Mouse (Mus musculus) liver, embryonic 14.5 days (tissue): ENCODE results near the gene Fam19a4. TPM values are rescaled to one million over a fixed set of nuclear protein-coding genes. Genes with fewer than 3 reads are reported as not detected.

ENCODE experiments used
- ATAC-seq: fragments of 200-750 bp; cut with Nextera tagmentation; 2 replicates; pipeline ENCODE4 v1.8.0; 2017; ENCODE audit warnings: moderate number of reproducible peaks, mild to moderate bottlenecking, moderate library complexity; ENCODE audit not compliant: insufficient read depth
- DNase-seq, 3 experiments: peaks; one replicate each; pipeline ENCODE4 v3.0.0-alpha.2; 2012 to 2013; ENCODE audit warnings: low read depth in 3 of 3, low spot score in 3 of 3
- H3K27ac ChIP-seq: fragments of 300-500 bp; sonication (generic); 2 replicates; pipeline ENCODE4 v1.5.1; 2014; ENCODE audit warnings: moderate library complexity, mild to moderate bottlenecking, control low read depth, inconsistent platforms
- H3K27me3 ChIP-seq: fragments of 300-500 bp; sonication (generic); 2 replicates; pipeline ENCODE4 v1.6.1; 2014; ENCODE audit warnings: mild to moderate bottlenecking, low read length, moderate library complexity; ENCODE audit not compliant: control insufficient read depth, insufficient read depth
- H3K36me3 ChIP-seq: fragments of 300-500 bp; sonication (generic); replicated peaks from 2 replicates; pipeline ENCODE4 v1.6.1; 2014; ENCODE audit warnings: low read depth; ENCODE audit not compliant: control insufficient read depth, insufficient read depth
- H3K4me1 ChIP-seq, 2 experiments: fragments of 200-500 bp in 1 of 2; fragments of 300-500 bp in 1 of 2; sonication (generic) in 1 of 2; replicated peaks; 2 replicates each; pipeline ENCODE4 v1.6.1; 2012 to 2014; ENCODE audit warnings: antibody characterized with exemption in 1 of 2, inconsistent platforms in 1 of 2, low read length in 1 of 2; ENCODE audit not compliant: control insufficient read depth in 2 of 2, insufficient read depth in 2 of 2
- H3K4me2 ChIP-seq: fragments of 300-500 bp; sonication (generic); 2 replicates; pipeline ENCODE4 v1.6.1; 2014; ENCODE audit warnings: low read depth, mild to moderate bottlenecking, control low read depth, moderate library complexity
- H3K4me3 ChIP-seq, 2 experiments: fragments of 200-500 bp in 1 of 2; fragments of 300-500 bp in 1 of 2; sonication (generic) in 1 of 2; 2 replicates each; pipeline ENCODE4 v1.5.1; 2012 to 2014; ENCODE audit warnings: low read depth in 2 of 2, low read length in 2 of 2, mild to moderate bottlenecking in 2 of 2, control low read depth in 1 of 2, inconsistent platforms in 1 of 2, moderate library complexity in 1 of 2; ENCODE audit not compliant: insufficient read depth in 1 of 2
- H3K9ac ChIP-seq: fragments of 300-500 bp; sonication (generic); replicated peaks from 2 replicates; pipeline ENCODE4 v1.6.1; 2014; ENCODE audit warnings: mild to moderate bottlenecking, control low read depth, moderate library complexity
- H3K9me3 ChIP-seq: fragments of 300-500 bp; sonication (generic); 2 replicates; pipeline ENCODE4 v1.6.1; 2016; ENCODE audit warnings: low read length, mixed read lengths; ENCODE audit not compliant: control insufficient read depth
- CTCF ChIP-seq: IDR thresholded peaks from 2 replicates; pipeline ENCODE4 v1.5.1; 2016; ENCODE audit warnings: antibody characterized with exemption, low read depth, control low read depth
- EP300 ChIP-seq: IDR thresholded peaks from 2 replicates; pipeline ENCODE4 v1.6.1; 2016; ENCODE audit warnings: antibody characterized with exemption, low read depth
- WGBS: fragments of 180-500 bp; shearing (Covaris S2); extraction: QIAGEN DNeasy Blood & Tissue Kit; methylation state at CpG from one replicate; pipeline ENCODE4 v1.1.7; 2014; ENCODE audit not compliant: insufficient replicate concordance; 5-methylcytosine and 5-hydroxymethylcytosine counted together
- polyA plus RNA-seq, 2 experiments: library from polyadenylated mRNA; depleted of rRNA in 1 of 2; stranded (reverse) in 1 of 2; unstranded in 1 of 2; fragments of >200 nt; fragmentation: Nextera tagmentation in 1 of 2; extraction: Ambion mirVana in 1 of 2; gene quantifications; 2 replicates each; pipeline versions ENCODE4 v1.2.1 to v1.2.3; 2012 to 2014

Gene Fam19a4
- polyA plus RNA-seq, 2 experiments = 0.04 TPM; not detected in 1

DNA sequence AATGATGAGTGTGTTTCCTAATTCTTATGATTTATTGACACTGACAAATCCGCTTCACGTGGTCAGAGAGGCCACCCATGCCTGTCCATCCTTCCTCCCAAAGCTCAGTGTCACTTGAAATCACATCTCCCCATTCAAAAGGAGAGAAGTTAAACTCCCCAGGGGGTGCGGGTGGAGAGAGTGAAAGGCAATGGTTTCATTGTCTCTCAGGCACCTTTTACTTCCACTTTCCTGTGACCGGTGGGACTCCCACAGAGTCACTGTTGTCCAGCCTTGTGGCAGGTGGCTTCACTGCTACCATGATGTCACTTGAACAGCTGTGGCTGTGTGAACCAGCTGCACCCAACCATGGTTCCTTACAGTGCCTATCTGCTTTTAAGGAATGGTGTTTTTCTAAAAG is 11.8 kb downstream of the Fam19a4 start:
- no peak overlapping the region for H3K27ac ChIP-seq
- no peak for TF ChIP-seq EP300
- no peak for TF ChIP-seq CTCF
- no peak overlapping the region for H3K9ac ChIP-seq
- 34% methylated on average over 4 of the region's 4 CpGs for WGBS
- H3K36me3 ChIP-seq = no peaks in the 10 kb centered on the region
- ATAC-seq = no peak
- H3K4me3 ChIP-seq = no peak overlapping the region
- H3K9me3 ChIP-seq = no peaks in the 10 kb centered on the region
- no peak for DNase-seq
- no peaks in the 10 kb centered on the region for H3K27me3 ChIP-seq
- no peaks in the 10 kb centered on the region for H3K4me1 ChIP-seq
- H3K4me2 ChIP-seq = no peak overlapping the region

DNA sequence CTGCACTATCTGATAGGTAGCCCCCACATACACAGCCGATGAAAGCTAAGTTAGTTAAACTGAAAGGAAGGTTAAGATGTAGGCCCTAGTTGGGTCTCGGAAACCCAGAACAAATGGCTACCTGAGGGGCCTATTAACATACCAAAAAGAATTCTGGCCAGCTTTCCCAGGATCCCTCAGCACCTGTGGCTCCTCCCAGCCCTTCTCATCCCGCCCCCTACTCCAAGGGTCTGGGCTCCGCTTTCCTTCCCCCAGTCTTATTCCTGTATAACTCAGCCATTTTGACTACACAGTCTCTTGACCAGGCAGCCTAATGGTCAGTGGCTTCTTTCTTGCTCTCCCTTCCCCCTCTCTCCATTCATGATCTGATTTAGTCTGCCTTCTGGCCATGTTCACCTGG is 13.7 kb downstream of the Fam19a4 start:
- no peak for ATAC-seq
- H3K9me3 ChIP-seq = no peaks in the 10 kb centered on the region
- 53% methylated on average over 4 of the region's 4 CpGs for WGBS
- H3K27ac ChIP-seq = no peak overlapping the region
- no peaks in the 10 kb centered on the region for H3K4me1 ChIP-seq
- H3K27me3 ChIP-seq = no peaks in the 10 kb centered on the region
- no peak overlapping the region for H3K4me3 ChIP-seq
- no peaks in the 10 kb centered on the region for H3K36me3 ChIP-seq
- no peak for TF ChIP-seq CTCF
- TF ChIP-seq EP300 = no peak
- H3K4me2 ChIP-seq = no peak overlapping the region
- no peak overlapping the region for H3K9ac ChIP-seq
- no peak for DNase-seq

DNA sequence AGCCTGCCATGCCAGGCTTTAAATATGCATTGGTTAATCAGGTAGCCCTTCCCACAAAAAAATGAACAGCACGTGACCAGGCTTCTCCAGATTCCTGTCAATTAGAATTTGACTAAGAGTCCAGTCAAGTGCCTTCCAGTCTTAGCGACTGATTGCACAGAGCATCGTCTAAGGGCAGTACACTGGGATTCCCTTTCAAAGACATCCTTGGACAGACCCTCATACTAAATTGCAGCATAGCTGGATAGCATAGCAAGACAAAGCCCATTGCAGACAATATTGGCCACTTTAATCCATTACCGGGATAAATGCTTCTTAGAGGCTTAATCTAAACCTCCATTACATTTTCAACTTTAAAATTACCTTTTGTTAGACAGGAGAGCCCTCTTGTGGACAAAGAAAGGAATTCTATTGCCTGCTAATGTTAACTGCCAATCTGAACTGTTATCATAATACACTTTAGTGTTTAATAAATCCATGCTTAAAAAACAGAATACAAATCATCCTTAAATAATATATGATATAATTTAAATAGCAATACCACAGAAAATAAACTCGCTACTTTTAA is 33.0 kb downstream of the Fam19a4 start:
- no peaks in the 10 kb centered on the region for H3K9me3 ChIP-seq
- no peaks in the 10 kb centered on the region for H3K36me3 ChIP-seq
- no peaks in the 10 kb centered on the region for H3K27me3 ChIP-seq
- WGBS = 37% methylated on average over 5 of the region's 5 CpGs
- ATAC-seq (no peak), DNase-seq (no peak)
- H3K4me1 ChIP-seq = no peaks in the 10 kb centered on the region
- TF ChIP-seq EP300 = no peak
- TF ChIP-seq CTCF = no peak
- no peak overlapping the region for H3K27ac ChIP-seq
- no peak overlapping the region for H3K4me3 ChIP-seq
- no peak overlapping the region for H3K4me2 ChIP-seq
- no peak overlapping the region for H3K9ac ChIP-seq

DNA sequence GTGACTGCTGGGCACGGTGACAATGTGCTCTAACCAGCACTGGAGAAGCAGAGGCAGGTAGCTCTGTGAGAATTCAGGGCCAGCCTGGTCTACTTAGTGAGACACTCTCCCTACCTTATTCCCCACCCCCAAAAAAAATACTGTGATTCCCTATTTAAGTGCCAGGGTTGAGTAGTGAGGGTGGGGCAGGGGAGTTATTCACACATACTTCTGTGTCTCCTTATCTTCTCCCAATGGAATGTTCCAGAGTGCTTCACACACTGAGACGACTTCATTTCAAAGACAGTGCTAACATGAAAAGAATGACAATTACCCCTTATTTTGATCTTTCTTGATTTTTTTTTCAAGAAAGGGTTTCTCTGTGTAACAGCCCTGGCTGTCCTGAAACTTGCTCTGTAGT is 40.9 kb downstream of the Fam19a4 start:
- Histone ChIP-seq H3K4me1 (no peaks in the 10 kb centered on the region), H3K4me3 (no peak overlapping the region), H3K9me3 (no peaks in the 10 kb centered on the region), H3K4me2 (no peak overlapping the region), H3K27ac (no peak overlapping the region), H3K36me3 (no peaks in the 10 kb centered on the region), H3K27me3 (no peaks in the 10 kb centered on the region), H3K9ac (no peak overlapping the region)
- WGBS = 38% methylated on average over 2 of the region's 2 CpGs
- no peak for TF ChIP-seq CTCF
- TF ChIP-seq EP300 = no peak
- DNase-seq (no peak), ATAC-seq (no peak)

DNA sequence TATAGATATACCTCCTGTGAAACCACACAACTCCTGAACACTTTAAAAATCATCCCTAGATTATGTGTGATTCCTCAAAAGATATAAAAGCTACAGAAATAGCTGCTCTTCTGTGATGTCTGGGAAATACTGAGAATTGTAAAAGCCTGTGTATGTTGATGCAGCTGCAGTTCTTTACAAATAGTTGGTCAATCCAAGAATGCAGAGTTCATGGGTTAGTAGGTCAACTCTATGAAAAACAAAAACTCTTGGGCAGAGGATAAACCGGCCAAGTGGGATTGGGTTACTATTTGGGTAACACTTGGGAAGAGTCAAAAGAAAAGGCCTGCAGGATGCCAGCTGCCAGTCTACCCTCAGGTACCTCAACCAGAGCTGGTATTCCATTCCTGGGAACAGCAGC is 43.5 kb downstream of the Fam19a4 start:
- Histone ChIP-seq H3K27me3 (no peaks in the 10 kb centered on the region), H3K9me3 (no peaks in the 10 kb centered on the region), H3K27ac (no peak overlapping the region), H3K4me1 (no peaks in the 10 kb centered on the region), H3K36me3 (no peaks in the 10 kb centered on the region), H3K4me3 (no peak overlapping the region), H3K9ac (no peak overlapping the region), H3K4me2 (no peak overlapping the region)
- TF ChIP-seq CTCF = no peak
- TF ChIP-seq EP300 = no peak
- DNase-seq = no peak
- WGBS = 42% methylated on average over 1 of the region's 1 CpGs
- no peak for ATAC-seq
